Mouse (Mus musculus): ENCODE results near the gene Nsun6. TPM values are rescaled to one million over a fixed set of nuclear protein-coding genes. Genes with fewer than 3 reads are reported as not detected.

Gene Nsun6
- polyA plus RNA-seq, 1 experiment from 2014 or later = 11.1 TPM

GRCm38 (mm10) chr2:14984029-14984428 is 70.8 kb downstream of the Nsun6 start:
- 76% methylated on average over 11 of the region's 11 CpGs for WGBS
- H3K4me2 ChIP-seq (ENCODE audit: low read length) = no peak overlapping the region
- ATAC-seq (replicated peaks; ENCODE audit: low FRiP score, low read depth) (no peak), DNase-seq (ENCODE audit: low spot score) (no peak)
- no peak overlapping the region for H3K9ac ChIP-seq (ENCODE audit: low read depth, low read length)
- H3K27me3 ChIP-seq (ENCODE audit: insufficient read depth, low read length) = no peaks in the 10 kb centered on the region
- H3K4me3 ChIP-seq (replicated peaks; ENCODE audit: low read depth, low read length) = no peak overlapping the region
- no peak for TF ChIP-seq CTCF (IDR thresholded peaks at IDR 0.05; ENCODE audit: low read depth)
- no peaks in the 10 kb centered on the region for H3K36me3 ChIP-seq (ENCODE audit: insufficient read depth, low read length)
- no peaks in the 10 kb centered on the region for H3K4me1 ChIP-seq (replicated peaks; ENCODE audit: insufficient read depth, low read length)
- no peaks in the 10 kb centered on the region for H3K9me3 ChIP-seq (replicated peaks; ENCODE audit: low read length)
- H3K27ac ChIP-seq = no peak overlapping the region

GRCm38 (mm10) chr2:14961493-14961892 is 93.4 kb downstream of the Nsun6 start:
- no peak for TF ChIP-seq CTCF (IDR thresholded peaks at IDR 0.05; ENCODE audit: low read depth)

DNA sequence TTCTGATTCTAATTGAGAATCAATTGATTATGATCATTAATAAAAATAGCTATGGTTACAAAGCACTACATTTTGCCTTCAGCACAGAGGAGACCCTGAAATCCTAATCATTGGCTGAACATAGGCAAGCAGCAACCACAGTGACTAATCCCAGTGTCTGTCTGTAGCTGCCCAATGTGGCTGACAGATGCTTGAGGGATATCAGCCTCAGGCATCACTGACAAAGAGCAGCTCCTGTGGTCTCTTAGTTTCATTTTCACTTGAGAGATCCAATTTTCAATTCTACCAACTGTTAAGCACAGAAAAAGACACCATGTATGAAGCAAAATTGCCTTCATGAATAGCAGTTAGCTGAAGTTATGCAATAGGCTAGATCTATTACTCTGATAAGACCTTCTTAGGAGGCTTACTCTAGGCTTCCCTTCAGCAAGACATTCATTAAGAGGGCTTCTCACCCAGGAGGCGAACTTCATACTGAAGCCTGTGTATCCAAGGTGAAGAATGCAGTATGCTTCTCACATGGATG is 93.8 kb downstream of the Nsun6 start:
- Histone ChIP-seq H3K4me2 (ENCODE audit: low read length) (no peak overlapping the region), H3K4me1 (replicated peaks; ENCODE audit: insufficient read depth, low read length) (no peaks in the 10 kb centered on the region), H3K27ac (no peak overlapping the region), H3K9ac (ENCODE audit: low read depth, low read length) (no peak overlapping the region), H3K9me3 (replicated peaks; ENCODE audit: low read length) (no peaks in the 10 kb centered on the region), H3K27me3 (ENCODE audit: insufficient read depth, low read length) (no peaks in the 10 kb centered on the region), H3K4me3 (replicated peaks; ENCODE audit: low read depth, low read length) (no peak overlapping the region), H3K36me3 (ENCODE audit: insufficient read depth, low read length) (no peaks in the 10 kb centered on the region)
- ATAC-seq (replicated peaks; ENCODE audit: low FRiP score, low read depth) (no peak), DNase-seq (ENCODE audit: low spot score) (no peak)
- WGBS = 51% methylated on average over 1 of the region's 1 CpGs
- TF ChIP-seq CTCF (IDR thresholded peaks at IDR 0.05; ENCODE audit: low read depth) = no peak

More at GRCm38 (mm10) chr2:14961493-14961892, 93.4 kb downstream of the Nsun6 start:
- no peak overlapping the region for H3K9ac ChIP-seq (ENCODE audit: low read depth, low read length)
- 69% methylated on average over 2 of the region's 2 CpGs for WGBS
- no peak for ATAC-seq (replicated peaks; ENCODE audit: low FRiP score, low read depth)
- DNase-seq (ENCODE audit: low spot score) = no peak
- H3K4me3 ChIP-seq (replicated peaks; ENCODE audit: low read depth, low read length) = no peak overlapping the region
- H3K36me3 ChIP-seq (ENCODE audit: insufficient read depth, low read length) = no peaks in the 10 kb centered on the region
- H3K27ac ChIP-seq = no peak overlapping the region
- no peak overlapping the region for H3K4me2 ChIP-seq (ENCODE audit: low read length)
- H3K9me3 ChIP-seq (replicated peaks; ENCODE audit: low read length) = no peaks in the 10 kb centered on the region
- H3K4me1 ChIP-seq (replicated peaks; ENCODE audit: insufficient read depth, low read length) = no peaks in the 10 kb centered on the region
- H3K27me3 ChIP-seq (ENCODE audit: insufficient read depth, low read length) = no peaks in the 10 kb centered on the region

GRCm38 (mm10) chr2:14953090-14953489 is 101.8 kb downstream of the Nsun6 start:
- Histone ChIP-seq H3K36me3 (ENCODE audit: insufficient read depth, low read length) (no peaks in the 10 kb centered on the region), H3K27ac (no peak overlapping the region), H3K9ac (ENCODE audit: low read depth, low read length) (no peak overlapping the region), H3K4me3 (replicated peaks; ENCODE audit: low read depth, low read length) (no peak overlapping the region), H3K4me1 (replicated peaks; ENCODE audit: insufficient read depth, low read length) (no peaks in the 10 kb centered on the region), H3K27me3 (ENCODE audit: insufficient read depth, low read length) (no peaks in the 10 kb centered on the region), H3K9me3 (replicated peaks; ENCODE audit: low read length) (no peaks in the 10 kb centered on the region), H3K4me2 (ENCODE audit: low read length) (no peak overlapping the region)
- 79% methylated on average over 2 of the region's 2 CpGs for WGBS
- ATAC-seq (replicated peaks; ENCODE audit: low FRiP score, low read depth) (no peak), DNase-seq (ENCODE audit: low spot score) (no peak)
- no peak for TF ChIP-seq CTCF (IDR thresholded peaks at IDR 0.05; ENCODE audit: low read depth)

Other genes starting within 250 kb of the Nsun6 start
- gene Arl5b, start 5.7 kb downstream of the Nsun6 start, polyA plus RNA-seq (2015; fragmentation: Nextera tagmentation; extraction: Ambion mirVana) = 17.7 and 18.9 TPM in 2 replicates

All from kidney, postnatal 0 days (tissue).